Mouse (Mus musculus): ENCODE results near the gene Ccdc28a.

Ccdc28a gene

DNA sequence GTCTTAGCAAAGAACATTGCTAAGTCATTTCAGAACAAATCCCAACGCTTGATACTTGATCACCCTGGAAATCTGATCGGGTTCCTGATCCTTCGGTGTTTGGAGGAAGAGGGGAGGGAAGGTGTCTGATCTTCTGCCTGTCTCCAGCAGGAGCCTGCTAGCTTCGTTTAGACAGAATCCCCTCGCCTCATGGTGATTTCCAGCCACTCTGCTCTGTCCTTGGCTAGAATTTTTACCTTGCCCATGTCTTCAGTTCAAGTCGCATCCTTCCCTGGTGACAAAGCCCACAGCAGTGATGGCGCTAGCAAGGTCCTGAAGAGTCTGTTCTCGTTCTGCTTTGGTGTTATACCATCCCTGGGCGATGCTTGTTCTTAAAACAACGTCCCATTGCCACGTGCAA, 40.6 kb downstream of the Ccdc28a start:
- DNase-seq = no peak

DNA sequence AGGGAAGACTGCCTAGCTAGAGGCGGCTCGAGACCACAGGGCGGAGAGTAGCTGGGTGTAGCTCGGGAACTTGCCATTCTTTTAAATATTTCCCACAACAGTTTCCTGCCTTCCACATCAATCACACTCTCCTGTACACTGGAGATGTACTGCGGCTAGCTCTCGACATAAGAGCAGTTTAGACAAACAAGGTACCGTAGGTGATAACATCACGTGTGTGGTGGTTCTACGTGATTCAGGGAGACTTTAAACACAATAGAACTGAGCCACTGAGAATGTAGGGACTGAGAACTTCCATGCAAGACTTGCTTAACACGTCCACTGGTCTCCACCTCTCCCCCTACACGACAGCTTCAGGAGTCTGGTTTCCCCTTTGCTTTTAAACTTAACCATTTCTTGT, 41.6 kb downstream of the Ccdc28a start:
- DNase-seq = no peak

DNA sequence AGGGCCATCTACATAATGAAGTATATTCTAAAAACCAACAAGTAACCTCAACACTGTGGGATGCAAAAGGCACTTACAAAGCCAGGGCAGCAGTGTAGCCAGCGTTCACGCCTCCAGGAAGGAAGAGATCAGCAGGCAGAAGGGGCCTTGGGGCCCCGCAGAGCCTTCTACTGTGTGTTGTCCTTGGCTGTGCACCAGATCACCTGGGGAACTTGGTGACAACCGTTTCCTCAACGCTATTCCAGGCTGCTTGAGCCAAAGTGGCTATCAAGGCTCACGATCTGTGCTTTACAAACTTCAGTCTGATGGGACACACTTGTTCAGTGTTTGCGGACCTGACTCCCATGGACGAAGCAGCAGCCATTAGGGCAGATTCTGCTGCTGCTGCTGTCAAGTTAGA, 43.1 kb downstream of the Ccdc28a start:
- no peak for DNase-seq

DNA sequence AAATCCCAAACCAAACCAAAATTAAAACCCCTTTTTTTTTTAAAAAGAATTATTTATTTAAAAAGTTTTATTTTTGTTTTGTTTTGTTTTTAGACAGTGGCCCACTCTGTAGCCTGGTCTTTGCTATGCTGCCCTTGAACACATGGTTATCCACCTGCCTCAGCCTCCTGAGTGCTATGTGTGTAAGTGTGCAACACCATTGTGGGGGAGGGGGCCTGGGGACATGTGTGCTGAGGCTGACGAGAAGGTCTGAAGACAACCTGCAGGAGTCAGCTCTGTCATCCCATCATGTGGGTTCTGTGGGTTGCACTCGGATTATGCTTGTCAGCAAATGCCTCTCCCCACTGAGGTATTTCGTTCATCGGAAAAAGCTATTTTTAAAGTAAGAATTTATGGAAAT, 45.3 kb downstream of the Ccdc28a start:
- no peak for DNase-seq

DNA sequence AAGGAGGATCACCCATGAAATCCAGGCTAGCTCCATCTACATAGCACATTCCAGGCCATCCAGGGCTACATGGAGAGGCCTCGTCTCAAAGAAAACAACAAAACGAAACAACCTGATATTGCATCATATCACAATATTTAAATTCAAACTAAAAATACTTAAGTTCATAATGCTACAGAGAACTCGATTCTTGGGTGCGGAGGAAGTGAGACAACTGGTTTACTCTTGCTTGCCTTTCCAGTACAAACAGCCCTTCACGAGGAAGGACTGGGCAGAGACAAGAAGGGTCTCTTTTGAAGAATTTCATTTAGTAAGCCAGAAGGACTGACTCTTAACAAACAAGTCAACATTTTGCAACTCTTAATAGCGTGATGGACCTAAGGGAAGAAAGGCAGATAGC, 46.2 kb downstream of the Ccdc28a start:
- DNase-seq = no peak

DNA sequence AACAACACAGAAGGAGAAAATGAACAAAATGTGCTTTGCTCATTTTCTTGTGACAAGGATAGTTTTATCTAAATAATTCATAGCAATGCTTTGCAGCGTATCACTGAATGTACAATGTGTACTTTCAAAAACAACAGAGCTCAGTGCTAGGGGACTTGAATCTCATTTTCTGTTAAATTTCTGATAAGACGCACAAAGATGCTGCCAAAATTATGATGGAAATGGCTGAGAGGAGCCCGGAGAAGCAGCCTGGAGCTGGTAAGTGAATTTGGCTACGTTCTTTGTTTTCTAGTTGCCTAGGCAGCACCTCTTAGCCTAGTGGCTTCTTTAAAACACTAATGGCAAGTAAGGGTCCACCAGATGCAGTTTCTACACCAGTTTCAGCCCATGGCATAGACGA, 52.6 kb downstream of the Ccdc28a start:
- DNase-seq = no peak

DNA sequence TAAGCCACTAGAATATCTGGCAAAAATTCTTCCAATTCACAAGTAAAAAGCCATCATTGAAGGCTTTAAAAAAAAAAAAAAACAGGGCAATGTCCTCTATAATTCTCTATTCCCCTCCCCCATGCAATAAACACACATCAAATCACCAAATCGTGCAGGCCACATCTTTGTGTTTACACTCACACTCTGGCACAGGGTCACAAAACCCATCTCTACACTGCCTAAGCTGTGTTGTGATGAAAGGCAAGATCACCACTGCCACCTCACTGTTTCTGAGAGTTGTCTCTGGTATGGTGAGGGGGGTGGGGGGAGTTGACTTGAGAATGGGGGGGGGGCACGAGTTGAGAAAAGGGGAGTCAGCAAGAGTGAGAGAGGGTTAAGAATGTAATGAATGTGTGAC, 57.5 kb downstream of the Ccdc28a start:
- no peak for DNase-seq

DNA sequence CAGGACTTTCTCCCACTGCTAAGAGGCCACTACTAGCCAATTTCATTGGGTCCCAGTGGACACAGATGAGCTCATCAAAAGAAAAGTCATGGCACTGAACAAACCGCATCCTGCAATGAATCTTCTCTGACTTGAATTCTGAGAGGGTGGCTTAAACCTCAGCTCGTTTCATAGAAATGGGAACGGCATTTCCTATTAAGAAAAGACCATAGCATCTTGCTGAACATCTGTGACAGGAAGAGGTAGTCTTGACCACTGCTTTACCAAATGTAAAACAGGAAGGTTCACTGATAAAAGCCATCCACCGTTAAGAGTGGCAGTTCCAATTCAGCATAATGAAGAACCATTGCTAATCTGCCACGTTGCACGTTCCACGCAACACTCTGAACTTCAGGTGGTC, 58.1 kb downstream of the Ccdc28a start:
- DNase-seq = no peak

DNA sequence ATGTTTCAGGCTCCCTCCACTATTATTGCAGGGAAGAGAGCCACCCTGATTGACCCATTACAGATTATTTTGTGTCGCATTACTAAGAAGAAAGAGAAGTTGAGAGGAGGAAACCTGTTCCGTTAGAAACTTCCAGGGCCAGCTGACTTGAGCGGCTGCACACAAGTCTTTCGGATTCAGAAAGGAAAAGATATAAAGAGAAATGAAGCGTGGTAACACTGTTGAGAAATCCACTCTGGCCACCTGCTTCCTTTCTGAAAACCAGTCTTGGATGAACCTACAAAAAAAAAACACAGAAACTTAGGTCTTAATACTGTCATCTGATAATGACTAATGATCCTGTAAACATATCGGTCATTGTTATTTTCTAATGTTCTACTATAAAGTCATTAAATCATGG, 59.7 kb downstream of the Ccdc28a start:
- no peak for DNase-seq

Data from kidney, postnatal 36 days (tissue).